Mouse (Mus musculus): ENCODE results near the gene Mtmr12. TPM values are rescaled to one million over a fixed set of nuclear protein-coding genes. Genes with fewer than 3 reads are reported as not detected.
"Not testable (repeated sequence)": the region's sequence is repeated elsewhere in the genome, so short reads cannot be mapped to it uniquely, and the experiment has no call there.

Mtmr12 gene
- polyA plus RNA-seq (2015; fragmentation: Nextera tagmentation; extraction: Ambion mirVana) = 15.9 and 19.0 TPM in 2 replicates

DNA sequence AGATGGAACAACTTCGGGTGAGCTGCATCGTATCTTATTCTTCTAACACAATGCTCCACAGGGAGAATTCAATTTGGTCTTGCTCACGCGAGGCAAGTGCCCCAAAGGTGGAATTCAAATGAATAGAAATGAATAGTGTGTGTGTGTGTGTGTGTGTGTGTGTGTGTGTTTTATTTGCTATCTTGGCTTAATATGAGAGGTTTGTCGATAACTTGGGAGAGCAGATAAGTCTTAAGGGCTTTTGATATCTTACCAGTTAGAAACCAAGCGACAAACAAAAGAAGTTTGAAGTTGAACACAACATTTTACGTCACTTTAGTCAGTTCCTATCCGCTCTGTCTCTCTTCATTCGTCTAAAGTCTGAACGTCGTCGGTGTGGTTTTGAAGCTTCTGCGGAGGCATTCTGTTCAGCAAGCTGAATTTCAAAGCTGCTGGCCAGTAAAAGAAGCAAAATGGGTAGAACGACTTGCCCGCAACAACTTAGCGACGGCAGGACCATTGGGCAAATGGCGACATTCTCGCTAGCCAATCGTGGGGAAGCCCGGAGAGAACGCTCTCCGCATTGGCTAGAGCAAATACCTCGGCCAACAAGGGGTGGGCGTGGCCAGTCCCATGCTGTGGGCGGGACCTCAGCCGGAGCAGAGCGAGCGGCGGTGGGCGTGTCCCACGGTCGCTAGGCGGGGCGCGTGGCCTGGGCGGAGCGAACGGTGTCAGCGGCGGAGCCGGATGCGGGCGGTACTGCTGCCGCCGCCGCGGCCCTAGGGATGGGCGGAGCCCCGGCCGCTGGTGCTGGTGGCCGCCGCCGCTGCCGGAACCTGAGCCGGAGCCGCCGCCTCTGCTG is at the start of gene Mtmr12:
TSS of gene Mtmr12 (plus strand) at position 710 of the 841 bp plus-strand sequence.
- peak; percentile 99 for DNase-seq (ENCODE audit: low spot score)

- no peak for DNase-seq (ENCODE audit: low spot score)
Measured at GRCm38 (mm10) chr15:12178126-12178525, 26.7 kb upstream of the Mtmr12 start.

DNA sequence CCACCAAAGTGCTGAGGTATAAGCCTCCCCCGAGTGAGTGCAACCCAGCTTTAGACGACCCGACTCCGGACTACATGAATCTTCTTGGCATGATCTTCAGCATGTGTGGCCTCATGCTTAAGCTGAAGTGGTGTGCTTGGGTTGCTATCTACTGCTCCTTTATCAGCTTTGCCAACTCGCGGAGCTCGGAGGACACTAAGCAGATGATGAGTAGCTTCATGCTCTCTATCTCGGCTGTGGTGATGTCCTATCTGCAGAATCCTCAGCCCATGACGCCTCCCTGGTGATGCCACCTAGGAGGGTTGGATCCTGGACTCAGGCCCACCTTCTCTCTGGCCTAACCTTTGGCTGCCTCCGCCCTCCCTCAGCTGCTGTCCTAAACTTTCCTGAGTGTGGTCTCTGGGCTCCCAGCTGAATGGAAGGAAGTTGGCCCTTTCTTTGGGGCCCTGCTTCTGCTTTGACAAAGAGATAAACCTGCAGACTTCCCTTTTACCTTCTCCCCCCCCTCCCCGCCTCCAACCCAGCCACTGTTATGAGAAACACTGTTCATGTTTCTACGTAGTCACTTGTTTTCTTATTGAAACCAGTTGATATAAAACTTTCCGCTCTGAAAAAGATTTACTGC is 23.5 kb upstream of the Mtmr12 start:
- DNase-seq (ENCODE audit: low spot score) = not testable (repeated sequence)

GRCm38 (mm10) chr15:12193880-12194816 is 10.7 kb upstream of the Mtmr12 start:
- no peak for DNase-seq (ENCODE audit: low spot score)

GRCm38 (mm10) chr15:12194817-12195735 is 9.8 kb upstream of the Mtmr12 start:
- DNase-seq (ENCODE audit: low spot score) = no peak

GRCm38 (mm10) chr15:12195966-12196365 is 8.9 kb upstream of the Mtmr12 start:
- DNase-seq (ENCODE audit: low spot score) = no peak

DNA sequence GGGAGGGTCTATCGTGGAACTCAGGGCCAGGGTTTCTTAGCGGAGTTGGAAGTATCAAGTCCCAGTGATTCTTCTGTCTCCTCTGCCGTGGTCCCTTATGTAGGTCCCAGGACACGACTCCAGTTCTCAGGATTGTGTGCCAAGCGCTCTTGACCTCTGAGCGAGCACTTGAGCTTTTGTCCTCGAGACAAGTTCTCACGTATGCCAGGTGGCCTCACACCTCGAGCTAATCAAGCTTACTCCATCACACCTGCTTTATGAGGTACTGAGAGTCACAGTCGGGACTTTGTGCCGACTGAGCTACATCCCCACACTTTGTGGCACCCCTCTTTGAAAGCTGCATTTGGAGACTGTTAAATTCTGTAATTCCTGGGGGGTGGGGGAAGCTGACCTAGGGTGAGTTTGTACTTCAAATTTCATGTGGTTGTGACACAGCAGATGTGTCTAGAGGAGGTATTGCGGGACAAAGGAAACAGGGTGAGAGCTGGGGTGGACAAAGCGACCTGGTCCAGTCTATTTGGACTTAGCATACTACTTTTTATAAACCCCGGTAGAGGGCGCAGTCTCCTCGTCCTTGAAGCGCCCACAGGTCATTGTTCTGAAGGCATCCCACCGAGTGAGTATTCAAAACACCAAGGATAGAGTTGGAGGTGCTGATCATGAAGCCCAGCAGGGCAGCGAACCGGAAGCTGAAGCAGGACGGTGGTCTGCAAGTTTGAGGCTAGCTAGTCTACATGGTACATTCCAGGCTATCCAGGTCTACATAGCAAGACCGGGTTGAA is 8.2 kb upstream of the Mtmr12 start:
- peak; percentile 74 for DNase-seq (ENCODE audit: low spot score)

GRCm38 (mm10) chr15:12197361-12197760 is 7.5 kb upstream of the Mtmr12 start:
- no peak for DNase-seq (ENCODE audit: low spot score)

DNA sequence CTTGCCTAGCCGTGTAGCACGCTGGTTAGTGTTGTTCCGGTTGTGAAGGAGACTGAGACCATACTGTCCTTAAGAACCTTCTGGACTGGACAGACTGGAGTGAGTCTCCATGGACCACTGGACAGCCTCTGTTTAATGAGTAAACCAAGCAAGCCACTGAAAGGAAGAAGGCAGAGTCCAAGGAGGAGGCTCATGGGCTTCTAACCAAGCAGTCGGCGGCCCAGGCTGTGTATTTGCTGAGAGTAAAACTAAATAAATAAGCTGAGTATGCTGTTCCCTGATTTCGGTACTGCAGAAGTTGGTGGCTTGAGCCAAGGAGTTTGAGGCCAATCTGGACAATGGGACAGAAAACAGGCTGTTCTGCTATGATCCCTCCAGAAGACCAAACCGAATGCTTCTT is 4.8 kb upstream of the Mtmr12 start:
- DNase-seq (ENCODE audit: low spot score) = no peak

DNA sequence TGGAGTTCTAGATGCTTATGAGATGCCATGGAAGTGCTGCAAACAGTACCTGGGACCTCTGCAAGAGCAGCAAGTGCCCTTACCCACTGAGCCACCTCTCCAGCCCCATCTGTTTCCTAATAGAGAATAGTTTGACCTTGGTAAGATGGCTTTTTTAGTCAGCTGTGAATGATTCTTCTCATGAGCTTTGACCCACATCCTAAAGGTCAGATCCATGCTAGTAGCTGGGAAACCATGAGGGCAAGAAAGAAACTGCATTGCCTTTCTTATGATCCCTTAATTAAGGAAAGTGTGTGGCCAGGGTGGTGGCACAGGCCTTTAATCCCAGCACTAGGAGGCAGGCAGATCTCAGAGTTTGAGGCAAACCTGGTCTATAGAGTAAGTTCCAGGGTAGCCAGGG is 3.0 kb upstream of the Mtmr12 start:
- no peak for DNase-seq (ENCODE audit: low spot score)

GRCm38 (mm10) chr15:12202456-12202855 is 2.4 kb upstream of the Mtmr12 start:
- DNase-seq (ENCODE audit: low spot score) = no peak

- DNase-seq (ENCODE audit: low spot score) = not testable (repeated sequence)
Measured at GRCm38 (mm10) chr15:12203008-12203407, 1.8 kb upstream of the Mtmr12 start.

DNA sequence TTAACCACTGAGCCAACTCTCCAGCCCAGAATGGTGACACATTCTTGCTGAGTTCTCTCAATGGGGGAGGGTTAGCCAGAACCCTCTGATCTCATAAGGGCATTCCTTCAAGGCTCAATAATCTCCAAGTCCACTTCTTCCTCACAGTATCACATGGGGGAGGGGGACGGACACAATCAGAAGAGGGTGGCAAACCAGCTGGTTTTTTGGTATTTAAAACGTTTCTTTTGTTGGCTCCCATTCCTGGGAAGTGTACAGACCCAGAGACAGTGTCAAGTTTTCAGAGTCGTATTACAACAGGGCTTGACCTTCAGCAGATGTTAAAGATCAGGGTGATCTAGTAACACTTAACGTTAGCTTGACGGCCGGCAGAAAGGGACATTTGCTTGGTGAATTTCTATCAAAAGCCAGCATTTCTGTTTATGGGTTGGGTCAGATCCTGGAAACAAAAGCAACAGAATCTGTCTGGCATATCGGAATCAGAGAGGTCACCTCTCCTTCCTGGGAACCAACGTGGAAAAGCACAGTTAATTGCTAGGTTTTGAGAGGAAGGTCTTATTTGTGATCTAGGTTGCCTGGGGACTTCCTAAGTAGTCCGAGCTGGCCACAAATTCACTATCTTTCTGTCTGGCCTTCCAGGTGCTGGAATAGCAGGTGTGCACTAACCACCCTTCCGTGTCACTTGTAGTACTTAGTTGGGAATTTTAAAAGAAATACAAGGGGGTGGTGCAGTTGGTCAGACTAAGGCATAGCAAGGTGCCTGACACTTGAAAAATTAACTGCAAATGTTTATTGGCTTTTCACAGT is 1.1 kb upstream of the Mtmr12 start:
- DNase-seq (ENCODE audit: low spot score) = no peak

DNA sequence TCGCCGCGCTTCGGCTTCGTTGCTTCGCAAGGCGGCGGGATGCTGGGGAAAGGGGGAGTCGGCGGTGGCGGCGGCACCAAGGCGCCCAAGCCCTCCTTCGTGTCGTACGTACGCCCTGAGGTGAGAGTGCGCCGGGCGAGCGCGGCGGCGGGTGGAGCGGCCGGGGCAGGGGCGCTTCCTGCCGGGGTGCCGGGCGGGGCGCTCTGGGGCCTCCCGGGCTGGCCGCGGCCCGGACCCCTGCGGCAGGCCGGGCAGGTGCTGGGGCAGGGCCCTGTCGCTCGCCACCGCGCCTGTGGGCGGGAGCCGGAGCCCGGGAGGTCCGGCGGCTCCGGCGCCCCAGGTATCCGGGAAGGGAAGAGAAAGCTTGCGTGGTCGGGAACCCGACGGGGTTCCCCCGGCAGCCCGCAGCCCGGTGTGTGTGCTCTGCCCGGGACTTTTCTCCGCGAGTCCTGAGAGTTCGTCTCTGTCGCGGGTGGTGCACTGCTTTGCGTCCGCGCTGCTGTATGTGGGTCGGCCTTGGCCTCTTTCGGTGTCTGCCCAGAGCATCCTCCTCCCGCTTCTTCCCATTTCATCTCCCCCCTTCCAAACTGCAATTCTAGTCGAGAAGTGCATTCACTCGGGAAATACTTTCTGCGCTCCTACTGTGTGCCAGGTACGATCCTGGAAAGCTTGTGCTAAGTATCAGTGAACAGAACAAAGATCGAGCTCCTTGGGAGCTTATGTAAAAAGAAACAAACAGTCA is 503 bp downstream of the Mtmr12 start:
- DNase-seq (ENCODE audit: low spot score) = no peak

DNA sequence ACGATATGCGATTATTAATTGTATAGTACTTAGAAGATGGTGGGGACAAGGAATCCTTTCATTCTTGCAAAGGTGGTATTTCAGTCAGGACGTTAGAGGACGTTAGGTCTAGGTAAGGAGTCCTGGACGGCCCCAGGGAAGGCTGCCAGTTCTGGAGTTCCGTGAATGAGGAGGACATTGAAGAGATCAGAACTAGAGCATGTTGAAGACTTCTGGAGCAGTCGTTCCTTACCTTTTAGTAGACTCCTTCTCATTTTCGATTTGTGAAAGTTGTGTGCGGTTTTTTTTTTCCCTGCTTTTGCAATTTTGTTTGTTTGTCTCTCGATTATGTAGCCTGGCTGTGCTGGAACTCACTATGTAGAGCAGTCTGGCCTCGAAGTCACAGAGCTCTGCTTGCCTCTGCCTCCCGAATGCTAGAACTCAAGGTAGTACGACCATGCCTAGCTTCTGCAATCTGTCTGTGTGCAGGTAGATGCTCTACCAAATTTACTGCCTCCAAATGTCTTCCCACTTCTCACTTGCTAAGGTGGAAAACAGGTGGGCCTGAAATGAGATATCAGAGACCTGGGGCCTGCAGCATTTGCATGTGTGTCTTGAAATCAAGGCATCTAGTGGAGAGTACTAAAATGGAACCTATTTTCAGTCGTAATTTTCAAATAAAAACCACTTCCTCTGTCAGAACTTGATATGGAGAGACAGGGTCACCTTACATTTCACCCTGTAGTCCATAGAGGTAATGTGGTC is 1.2 kb downstream of the Mtmr12 start:
- DNase-seq (ENCODE audit: low spot score) = peak; percentile 29

GRCm38 (mm10) chr15:12206646-12207222 is 1.9 kb downstream of the Mtmr12 start:
- DNase-seq (ENCODE audit: low spot score) = peak; percentile 33

GRCm38 (mm10) chr15:12207556-12208090 is 2.8 kb downstream of the Mtmr12 start:
- no peak for DNase-seq (ENCODE audit: low spot score)

Data from thymus, postnatal 0 days (tissue).